Mouse (Mus musculus) lung, postnatal 0 days (tissue): ENCODE results near the gene Clec2i. TPM values are rescaled to one million over a fixed set of nuclear protein-coding genes. Genes with fewer than 3 reads are reported as not detected.
"Not testable (repeated sequence)": the region's sequence is repeated elsewhere in the genome, so short reads cannot be mapped to it uniquely, and the experiment has no call there.

Experiments
- ATAC-seq: fragments of 200-750 bp; cut with Nextera tagmentation; 2 replicates; pipeline ENCODE4 v1.8.0; 2017; ENCODE audit warnings: moderate library complexity
- DNase-seq: peaks from one replicate; pipeline ENCODE4 v3.0.0-alpha.2; 2016; ENCODE audit warnings: low spot score
- H3K27ac ChIP-seq: fragments of 300-500 bp; sonication (generic); 2 replicates; pipeline ENCODE4 v1.5.1; 2014; ENCODE audit warnings: antibody characterized with exemption, mild to moderate bottlenecking, low read length, mixed read lengths
- H3K27me3 ChIP-seq: fragments of 300-500 bp; sonication (generic); replicated peaks from 2 replicates; pipeline ENCODE4 v1.6.1; 2014; ENCODE audit warnings: low read length, mixed read lengths; ENCODE audit not compliant: insufficient read depth
- H3K36me3 ChIP-seq: fragments of 300-500 bp; sonication (generic); 2 replicates; pipeline ENCODE4 v1.6.1; 2014; ENCODE audit warnings: low read length, mixed read lengths; ENCODE audit not compliant: insufficient read depth
- H3K4me1 ChIP-seq: fragments of 300-500 bp; sonication (generic); 2 replicates; pipeline ENCODE4 v1.6.1; 2014; ENCODE audit warnings: antibody characterized with exemption, low read depth, low read length, mixed read lengths; ENCODE audit not compliant: insufficient read depth
- H3K4me2 ChIP-seq: fragments of 300-500 bp; sonication (generic); replicated peaks from 2 replicates; pipeline ENCODE4 v1.6.1; 2014; ENCODE audit warnings: low read depth, mild to moderate bottlenecking, low read length, moderate library complexity, mixed read lengths
- H3K4me3 ChIP-seq: fragments of 300-500 bp; sonication (generic); 2 replicates; pipeline ENCODE4 v1.5.1; 2014; ENCODE audit warnings: low read depth, low read length
- H3K9ac ChIP-seq: fragments of 300-500 bp; sonication (generic); replicated peaks from 2 replicates; pipeline ENCODE4 v1.6.1; 2014; ENCODE audit warnings: low read depth, mild to moderate bottlenecking
- H3K9me3 ChIP-seq: fragments of 300-500 bp; sonication (generic); 2 replicates; pipeline ENCODE4 v1.6.1; 2016; ENCODE audit warnings: low read length, mixed read lengths
- CTCF ChIP-seq: IDR thresholded peaks from 2 replicates; pipeline ENCODE4 v1.5.1; 2016; ENCODE audit warnings: antibody characterized with exemption, mild to moderate bottlenecking
- EP300 ChIP-seq: IDR thresholded peaks from 2 replicates; pipeline ENCODE4 v1.6.1; 2016; ENCODE audit warnings: antibody characterized with exemption, mild to moderate bottlenecking, control low read depth
- WGBS: fragments of 180-500 bp; shearing (Covaris S2); extraction: QIAGEN DNeasy Blood & Tissue Kit; methylation state at CpG from one replicate; pipeline ENCODE4 v1.1.7; 2014; 5-methylcytosine and 5-hydroxymethylcytosine counted together
- polyA plus RNA-seq: library from polyadenylated mRNA; unstranded; fragments of >200 nt; fragmentation: Nextera tagmentation; extraction: Ambion mirVana; gene quantifications from 2 replicates; pipeline ENCODE4 v1.2.1, GENCODE M21; 2015

Clec2i gene
- polyA plus RNA-seq, result 0.11 and 0.14 TPM in 2 replicates

DNA sequence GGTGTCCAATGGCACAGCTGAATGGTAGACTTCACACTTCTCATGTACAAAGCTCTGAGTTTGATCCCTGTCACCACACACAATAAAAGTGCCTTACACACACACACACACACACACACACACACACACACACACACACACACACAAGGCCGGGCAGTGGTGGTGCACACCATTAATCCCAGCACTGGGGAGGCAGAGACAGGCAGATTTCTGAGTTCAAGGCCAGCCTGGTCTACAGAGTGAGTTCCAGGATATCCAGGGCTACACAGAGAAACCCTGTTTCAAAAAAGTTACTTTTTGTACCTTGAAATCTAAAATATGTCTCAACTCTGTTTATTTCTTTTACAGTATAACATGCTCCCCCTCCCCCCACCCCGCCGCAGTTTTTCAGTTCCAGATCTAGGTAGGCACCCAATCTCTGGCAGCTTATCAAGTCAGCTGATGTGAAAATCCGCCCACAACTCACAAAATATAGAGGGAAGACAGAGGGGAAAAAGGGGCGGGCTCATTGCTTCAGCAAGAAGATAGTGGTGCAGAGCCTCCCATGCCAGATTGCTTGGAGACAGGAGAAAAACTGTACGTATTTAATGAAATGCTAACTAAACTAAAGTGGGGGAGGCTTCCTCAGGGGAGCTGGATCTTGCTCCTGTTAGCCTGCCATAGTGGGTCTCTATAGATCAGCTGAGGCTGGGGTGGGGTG is at the start of gene Clec2i:
TSS of gene Clec2i (plus strand) at position 498 of the 700 bp plus-strand sequence.
- not testable (repeated sequence) for H3K4me1 ChIP-seq, ATAC-seq, H3K27me3 ChIP-seq, H3K4me3 ChIP-seq, H3K36me3 ChIP-seq, H3K4me2 ChIP-seq, H3K9me3 ChIP-seq, H3K9ac ChIP-seq, H3K27ac ChIP-seq, DNase-seq
- 89% methylated on average over 6 of the region's 6 CpGs for WGBS

- ATAC-seq (peak; percentile 53), DNase-seq (peak; percentile 90)
- Histone ChIP-seq H3K27me3 (no peaks in the 10 kb centered on the region), H3K4me2 (peak overlapping the region; percentile 74), H3K4me1 (peaks cover 7% of the 10 kb centered on the region; the same call in 1 of the 2 replicates), H3K9ac (peak overlapping the region; percentile 95), H3K4me3 (peak overlapping the region; percentile 81), H3K36me3 (no peaks in the 10 kb centered on the region), H3K9me3 (no peaks in the 10 kb centered on the region), H3K27ac (peak overlapping the region; percentile 99)
- peak; percentile 74 for TF ChIP-seq EP300
- no peak for TF ChIP-seq CTCF
- under 1% methylated on average over 49 of the region's 49 CpGs for WGBS
Observed at GRCm38 (mm10) chr6:128838342-128839265, 48.8 kb upstream of the Clec2i start.

GRCm38 (mm10) chr6:128839266-128839771 is 48.1 kb upstream of the Clec2i start:
- peak overlapping the region; percentile 99 for H3K27ac ChIP-seq
- peaks cover 11% of the 10 kb centered on the region; the same call in 1 of the 2 replicates for H3K4me1 ChIP-seq
- peak overlapping the region; percentile 55 for H3K9ac ChIP-seq
- H3K9me3 ChIP-seq, result no peaks in the 10 kb centered on the region
- H3K36me3 ChIP-seq, result no peaks in the 10 kb centered on the region
- TF ChIP-seq EP300 (no peak), CTCF (peak; percentile 93)
- H3K4me2 ChIP-seq, result peak overlapping the region; percentile 74
- peak overlapping the region; percentile 81 for H3K4me3 ChIP-seq
- WGBS, result under 1% methylated on average over 17 of the region's 17 CpGs
- ATAC-seq (peak; percentile 29), DNase-seq (peak; percentile 90)
- no peaks in the 10 kb centered on the region for H3K27me3 ChIP-seq

DNA sequence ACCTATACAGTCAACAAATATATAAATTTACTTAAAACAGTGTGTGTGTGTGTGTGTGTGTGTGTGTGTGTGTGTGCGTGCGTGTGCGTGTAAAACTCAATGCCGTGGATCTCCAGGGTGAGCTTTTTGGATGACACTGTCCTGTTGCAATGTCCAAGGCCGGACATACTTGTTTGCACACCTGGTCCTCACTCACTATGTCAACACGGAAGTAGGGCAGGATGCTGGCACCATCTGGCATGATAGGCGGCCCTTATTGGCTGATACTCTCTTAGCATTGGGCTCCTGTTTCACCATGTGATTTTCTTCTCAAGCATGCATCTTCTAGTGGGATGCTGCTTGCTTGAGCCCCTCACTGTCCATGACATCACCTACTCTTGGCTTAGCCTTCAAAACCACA is 47.5 kb upstream of the Clec2i start:
- Histone ChIP-seq H3K27me3 (no peaks in the 10 kb centered on the region), H3K9me3 (no peaks in the 10 kb centered on the region), H3K36me3 (no peaks in the 10 kb centered on the region), H3K9ac (no peak overlapping the region), H3K4me3 (peak overlapping the region; percentile 81; the same call in 1 of the 2 replicates), H3K4me1 (peaks cover 11% of the 10 kb centered on the region; the same call in 1 of the 2 replicates), H3K4me2 (peak overlapping the region; percentile 74; the same call in 1 of the 2 replicates), H3K27ac (peak overlapping the region; percentile 99; the same call in 1 of the 2 replicates)
- WGBS, result 28% methylated on average over 7 of the region's 7 CpGs
- TF ChIP-seq CTCF (no peak), EP300 (no peak)
- no peak for DNase-seq
- ATAC-seq, result no peak

GRCm38 (mm10) chr6:128840669-128841068 is 46.7 kb upstream of the Clec2i start:
- not testable (repeated sequence) for H3K27ac ChIP-seq, H3K9me3 ChIP-seq, H3K36me3 ChIP-seq, H3K27me3 ChIP-seq, ATAC-seq, H3K4me2 ChIP-seq, H3K4me3 ChIP-seq, H3K9ac ChIP-seq, DNase-seq
- peaks cover 11% of the 10 kb centered on the region; the same call in 1 of the 2 replicates for H3K4me1 ChIP-seq
- 84% methylated on average over 3 of the region's 3 CpGs for WGBS
